Comparison of ENCODE assay signal across 30 mouse cellular contexts in the genomic region with DNA sequence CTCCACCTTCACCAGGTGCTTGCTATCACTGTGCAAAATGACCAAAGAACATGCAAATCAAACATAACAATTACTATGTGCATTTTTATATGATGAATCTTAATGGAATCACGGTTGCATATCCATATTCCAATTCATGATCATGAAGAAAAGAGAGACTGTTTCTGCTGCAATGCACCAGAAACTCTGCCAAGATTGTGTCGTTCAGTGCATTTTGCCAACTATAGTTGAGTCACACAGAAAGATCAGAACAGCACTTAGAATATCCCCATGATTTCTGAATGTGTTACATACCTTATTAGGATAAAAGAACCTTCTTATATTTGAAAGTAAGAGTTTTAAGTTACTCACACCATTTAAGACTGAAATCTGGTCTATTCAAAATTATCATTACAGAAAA.
DNase-seq lines count a peak whose midpoint lies in the region; ATAC-seq lines count a peak whose summit lies in the region.
"Had no signal": no experiment of that assay in that cellular context is flagged by ENCODE, and none has a peak within 500 bp of the region (broad histone marks: within the 10 kb centered on the region; RNA-seq: fewer than 3 reads in every experiment).

No protein-coding gene starts in this region.

- WGBS in hindbrain, embryonic 12.5 days, result 86% methylated on average over 2 of the region's 2 CpGs

- H3K36me3 ChIP-seq in hindbrain, embryonic 12.5 days, result no peaks in the 10 kb centered on the region
- H3K36me3 ChIP-seq: forebrain, embryonic 12.5 days; heart, embryonic 13.5 days; hindbrain, embryonic 10.5 days; limb, embryonic 10.5 days; limb, embryonic 15.5 days; liver, embryonic 13.5 days; midbrain, embryonic 10.5 days; midbrain, embryonic 15.5 days had no signal

- H3K9ac ChIP-seq in hindbrain, embryonic 12.5 days, result no peak overlapping the region
- H3K9ac ChIP-seq: forebrain, embryonic 12.5 days; forebrain, postnatal 0 days; heart, embryonic 13.5 days; limb, embryonic 15.5 days; liver, embryonic 13.5 days; midbrain, embryonic 15.5 days had no signal

- H3K27me3 ChIP-seq in hindbrain, embryonic 12.5 days, result no peaks in the 10 kb centered on the region
- H3K27me3 ChIP-seq: CH12.LX; forebrain, embryonic 12.5 days; heart, embryonic 13.5 days; limb, embryonic 15.5 days; liver, embryonic 13.5 days; midbrain, embryonic 15.5 days; Patski had no signal

- H3K4me3 ChIP-seq in hindbrain, embryonic 12.5 days, result no peak overlapping the region
- H3K4me3 ChIP-seq: erythroblast, embryonic 14.5 days; forebrain, embryonic 12.5 days; heart, embryonic 13.5 days; hindbrain, embryonic 10.5 days; limb, embryonic 10.5 days; limb, embryonic 15.5 days; liver, embryonic 13.5 days; midbrain, embryonic 10.5 days; midbrain, embryonic 15.5 days had no signal

- no peak overlapping the region for H3K4me2 ChIP-seq in hindbrain, embryonic 12.5 days (replicated peaks)
- H3K4me2 ChIP-seq: forebrain, embryonic 12.5 days; heart, embryonic 13.5 days; limb, embryonic 15.5 days; liver, embryonic 13.5 days; midbrain, embryonic 15.5 days had no signal

- no peak overlapping the region for H3K27ac ChIP-seq in hindbrain, embryonic 12.5 days
- H3K27ac ChIP-seq: forebrain, embryonic 12.5 days; heart, embryonic 13.5 days; hindbrain, embryonic 10.5 days; limb, embryonic 10.5 days; limb, embryonic 15.5 days; liver, embryonic 13.5 days; midbrain, embryonic 10.5 days; midbrain, embryonic 15.5 days had no signal

- no peak for ATAC-seq in hindbrain, embryonic 12.5 days (ENCODE audit: low FRiP score)
- ATAC-seq: forebrain, postnatal 0 days; hindbrain, embryonic 16.5 days; midbrain, embryonic 15.5 days; Patski had no signal

- no peaks in the 10 kb centered on the region for H3K4me1 ChIP-seq in hindbrain, embryonic 12.5 days
- H3K4me1 ChIP-seq: forebrain, embryonic 12.5 days; heart, embryonic 13.5 days; hindbrain, embryonic 10.5 days; limb, embryonic 10.5 days; limb, embryonic 15.5 days; liver, embryonic 13.5 days; midbrain, embryonic 10.5 days; midbrain, embryonic 15.5 days had no signal

- H3K9me3 ChIP-seq in hindbrain, embryonic 12.5 days (replicated peaks), result no peaks in the 10 kb centered on the region
- H3K9me3 ChIP-seq: forebrain, embryonic 12.5 days; heart, embryonic 13.5 days; hindbrain, embryonic 10.5 days; limb, embryonic 10.5 days; limb, embryonic 15.5 days; liver, embryonic 13.5 days; midbrain, embryonic 10.5 days; midbrain, embryonic 15.5 days had no signal

- DNase-seq in layer of hippocampus, adult 18-20 months (ENCODE audit: low spot score in 2 of 2), result peak; percentile 8 to 69
- DNase-seq in layer of hippocampus, postnatal 10 days (ENCODE audit: low spot score in 2 of 2), result no peak
- peak; percentile 9 for DNase-seq in right cerebral cortex, postnatal 25 days
- no peak for DNase-seq in right cerebral cortex, postnatal 14 days
- peak; percentile 64 for DNase-seq in brain, adult 2 months (ENCODE audit: low read depth, low spot score)
- DNase-seq in lung, postnatal 10 days, result no peak
- DNase-seq: adrenal gland, postnatal 25 days; cerebellum, adult 2 months; cerebellum, postnatal 14 days; forebrain, postnatal 0 days; gastrocnemius, postnatal 10 days; heart, postnatal 10 days; kidney, adult 18-20 months; kidney, postnatal 36 days; liver, embryonic 13.5 days; lung, adult 18-20 months; lung, postnatal 14 days; thymus, postnatal 4 days had no signal

Comparison
In these comparisons a context has a peak if more than half of its experiments do, and no peak if none do; other contexts are left out.
1. DNase-seq: peak in layer of hippocampus, adult 18-20 months (2 of 2), right cerebral cortex, postnatal 25 days (single experiment) and brain, adult 2 months (single experiment); none in layer of hippocampus, postnatal 10 days (0 of 2), right cerebral cortex, postnatal 14 days (single experiment) and lung, postnatal 10 days (single experiment).